15 mouse cellular contexts compared by ENCODE assay signal in the genomic region with DNA sequence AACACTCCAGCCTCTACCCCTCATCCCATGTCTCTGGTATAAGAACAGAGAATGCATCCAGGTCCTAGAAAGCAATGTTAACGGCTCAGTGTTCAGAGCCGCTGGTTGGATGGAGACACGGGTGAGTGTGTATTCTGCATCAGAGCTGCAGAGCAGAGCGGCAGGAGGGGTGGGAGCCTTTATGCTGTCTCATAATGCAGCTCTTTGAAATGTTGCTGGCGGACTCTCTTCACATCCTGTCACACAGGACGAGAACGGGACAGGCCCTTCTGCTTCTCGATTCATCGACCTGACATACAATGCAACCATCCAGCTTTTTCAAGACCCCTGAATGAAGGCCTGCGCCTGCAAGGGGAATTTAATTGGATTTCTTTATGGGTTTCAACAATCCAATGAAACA.
A peak's percentile ranks its signal among the peaks of the same experiment; 100 is the strongest.
DNase-seq lines count a peak whose midpoint lies in the region.
"Had no signal": no experiment of that assay in that cellular context is flagged by ENCODE, and none has a peak within 500 bp of the region (broad histone marks: within the 10 kb centered on the region; RNA-seq: fewer than 3 reads in every experiment).

No protein-coding gene starts in this region.

- no peaks in the 10 kb centered on the region for H3K9me3 ChIP-seq in hindbrain, embryonic 10.5 days
- H3K9me3 ChIP-seq in midbrain, embryonic 10.5 days (replicated peaks): no peaks in the 10 kb centered on the region
- H3K9me3 ChIP-seq: embryonic facial prominence, embryonic 15.5 days; heart, embryonic 10.5 days; limb, embryonic 15.5 days had no signal

- peaks cover 7% of the 10 kb centered on the region; the same call in 1 of the 2 replicates for H3K27me3 ChIP-seq in hindbrain, embryonic 10.5 days (ENCODE audit: insufficient read depth, poor library complexity, severe bottlenecking)
- peaks cover 7% of the 10 kb centered on the region for H3K27me3 ChIP-seq in midbrain, embryonic 10.5 days (ENCODE audit: low read depth, poor library complexity, severe bottlenecking)
- H3K27me3 ChIP-seq: embryonic facial prominence, embryonic 15.5 days; limb, embryonic 15.5 days had no signal

- no peaks in the 10 kb centered on the region for H3K36me3 ChIP-seq in hindbrain, embryonic 10.5 days
- no peaks in the 10 kb centered on the region for H3K36me3 ChIP-seq in midbrain, embryonic 10.5 days
- H3K36me3 ChIP-seq: embryonic facial prominence, embryonic 15.5 days; heart, embryonic 10.5 days; limb, embryonic 15.5 days had no signal

- no peak overlapping the region for H3K4me3 ChIP-seq in hindbrain, embryonic 10.5 days
- no peak overlapping the region for H3K4me3 ChIP-seq in midbrain, embryonic 10.5 days
- H3K4me3 ChIP-seq: embryonic facial prominence, embryonic 15.5 days; heart, embryonic 10.5 days; limb, embryonic 15.5 days had no signal

- DNase-seq in right cerebral cortex, postnatal 10 days (ENCODE audit: low spot score in 2 of 2): peak; percentile 27 to 37
- no peak for DNase-seq in right cerebral cortex, adult 18-20 months
- peak; percentile 36 for DNase-seq in hindbrain, embryonic 10.5 days (ENCODE audit: low spot score)
- peak; percentile 22 for DNase-seq in midbrain, embryonic 10.5 days (ENCODE audit: low spot score)
- no peak for DNase-seq in adrenal gland, postnatal 25 days
- no peak for DNase-seq in cerebellum, postnatal 14 days
- DNase-seq in spleen, adult 12 weeks (ENCODE audit: low spot score): no peak
- no peak for DNase-seq in layer of hippocampus, adult 8-10 months (ENCODE audit: low spot score in 2 of 2)
- DNase-seq: cerebellum, adult 8-10 months; lung, adult 2 months; right cerebral cortex, postnatal 14 days; thymus, postnatal 36 days had no signal

- WGBS in hindbrain, embryonic 10.5 days: 41% methylated on average over 10 of the region's 10 CpGs
- 59% methylated on average over 10 of the region's 10 CpGs for WGBS in midbrain, embryonic 10.5 days

- peaks cover 38% of the 10 kb centered on the region for H3K4me1 ChIP-seq in hindbrain, embryonic 10.5 days (replicated peaks)
- H3K4me1 ChIP-seq in midbrain, embryonic 10.5 days: peaks cover 29% of the 10 kb centered on the region

- peak overlapping the region; percentile 71 for H3K27ac ChIP-seq in hindbrain, embryonic 10.5 days
- 0 out of 2 replicates have a peak overlapping the region, but pooled peaks have one; percentile 28 for H3K27ac ChIP-seq in midbrain, embryonic 10.5 days (replicated peaks)
- H3K27ac ChIP-seq: embryonic facial prominence, embryonic 15.5 days; heart, embryonic 10.5 days; limb, embryonic 15.5 days had no signal

Comparison
In these comparisons a context has a peak if more than half of its experiments do, and no peak if none do; other contexts are left out.
1. DNase-seq: peak in right cerebral cortex, postnatal 10 days (2 of 2), hindbrain, embryonic 10.5 days (single experiment) and midbrain, embryonic 10.5 days (single experiment); none in right cerebral cortex, adult 18-20 months (single experiment), adrenal gland, postnatal 25 days (single experiment), cerebellum, postnatal 14 days (0 of 2), spleen, adult 12 weeks (single experiment) and layer of hippocampus, adult 8-10 months (0 of 2).